In genomic region chr12:17253069-17253468, GRCm38 (mm10) we compare ENCODE assay signal across 8 mouse cellular contexts. TPM values are rescaled to one million over a fixed set of nuclear protein-coding genes. Genes with fewer than 3 reads are reported as not detected.
DNase-seq lines count a peak whose midpoint lies in the region; ATAC-seq and TF ChIP-seq lines count a peak whose summit lies in the region.

No protein-coding gene starts in this region.

- no peak overlapping the region; the same call in 1 of the 2 replicates for H3K9ac ChIP-seq in ES-E14 (ENCODE audit: insufficient read depth, low read depth, low read length, poor library complexity, severe bottlenecking)
- H3K9ac ChIP-seq in heart, embryonic 15.5 days: no peak overlapping the region
- H3K9ac ChIP-seq in liver, postnatal 0 days (replicated peaks): no peak overlapping the region
- no peak overlapping the region for H3K9ac ChIP-seq in neural tube, embryonic 15.5 days (replicated peaks)

- H3K36me3 ChIP-seq in ES-E14 (ENCODE audit: control insufficient read depth, insufficient read depth, low read length, poor library complexity, severe bottlenecking): no peaks in the 10 kb centered on the region
- no peaks in the 10 kb centered on the region for H3K36me3 ChIP-seq in heart, embryonic 15.5 days
- no peaks in the 10 kb centered on the region for H3K36me3 ChIP-seq in liver, postnatal 0 days (replicated peaks; ENCODE audit: insufficient read depth, low read length)
- no peaks in the 10 kb centered on the region for H3K36me3 ChIP-seq in neural tube, embryonic 15.5 days

- no peak overlapping the region for H3K27ac ChIP-seq in ES-E14 (ENCODE audit: insufficient read depth, low read depth, low read length, poor library complexity, severe bottlenecking)
- no peak overlapping the region for H3K27ac ChIP-seq in heart, embryonic 15.5 days
- no peak overlapping the region for H3K27ac ChIP-seq in liver, postnatal 0 days (ENCODE audit: low read depth)
- no peak overlapping the region for H3K27ac ChIP-seq in neural tube, embryonic 15.5 days (replicated peaks)

- in situ Hi-C loops in ES-E14 (cut with MboI; ENCODE audit: low sequenced_read_pairs in 2 of 2, unreplicated experiment in 2 of 2): no loop called here

- peak overlapping the region in 1 of 2 experiments; percentile 32; a peak in 2 of 4 replicates for H3K4me3 ChIP-seq in ES-E14 (ENCODE audit: insufficient read depth in 1 of 2, low read depth in 1 of 2, low read length in 2 of 2, poor library complexity in 1 of 2, severe bottlenecking in 1 of 2)
- 0 out of 2 replicates have a peak overlapping the region, but pooled peaks have one; percentile 19 for H3K4me3 ChIP-seq in heart, embryonic 15.5 days
- no peak overlapping the region for H3K4me3 ChIP-seq in liver, postnatal 0 days (ENCODE audit: low read depth, low read length)
- peak overlapping the region; percentile 26 for H3K4me3 ChIP-seq in neural tube, embryonic 15.5 days (replicated peaks)

- peak overlapping the region; percentile 49 for H3K4me2 ChIP-seq in heart, embryonic 15.5 days
- no peak overlapping the region for H3K4me2 ChIP-seq in liver, postnatal 0 days (ENCODE audit: low read depth, low read length)
- peak overlapping the region; percentile 56 for H3K4me2 ChIP-seq in neural tube, embryonic 15.5 days

- no peak for TF ChIP-seq POLR2A in brain, embryonic 14.5 days (IDR thresholded peaks at IDR 0.05; ENCODE audit: borderline replicate concordance, extremely low read depth, insufficient read depth, insufficient read length, poor library complexity, severe bottlenecking)

- peak; percentile 92 for TF ChIP-seq CTCF in brain, embryonic 14.5 days (IDR thresholded peaks at IDR 0.05; ENCODE audit: borderline replicate concordance, extremely low read depth, insufficient read depth, insufficient read length)
- peak; percentile 70 for TF ChIP-seq CTCF in liver, postnatal 0 days (IDR thresholded peaks at IDR 0.05; ENCODE audit: low read depth)

- peak; percentile 46 for ATAC-seq in erythroblast, adult 5-6 weeks (replicated peaks; ENCODE audit: low FRiP score, poor library complexity, severe bottlenecking)
- ATAC-seq in heart, embryonic 15.5 days (replicated peaks; ENCODE audit: insufficient number of reproducible peaks, insufficient read depth, low FRiP score, low read depth): no peak
- ATAC-seq in liver, postnatal 0 days: no peak
- ATAC-seq in neural tube, embryonic 15.5 days (ENCODE audit: low FRiP score): peak; percentile 76

- no peaks in the 10 kb centered on the region for H3K9me3 ChIP-seq in ES-E14 (ENCODE audit: control insufficient read depth, insufficient read depth, low read depth, low read length)
- H3K9me3 ChIP-seq in heart, embryonic 15.5 days (replicated peaks): no peaks in the 10 kb centered on the region
- no peaks in the 10 kb centered on the region for H3K9me3 ChIP-seq in liver, postnatal 0 days (ENCODE audit: low read length)
- H3K9me3 ChIP-seq in neural tube, embryonic 15.5 days (replicated peaks): no peaks in the 10 kb centered on the region

- H3K27me3 ChIP-seq in heart, embryonic 15.5 days: peaks cover 3% of the 10 kb centered on the region; the same call in 1 of the 2 replicates
- no peaks in the 10 kb centered on the region for H3K27me3 ChIP-seq in liver, postnatal 0 days (ENCODE audit: insufficient read depth, low read length)
- peaks cover 8% of the 10 kb centered on the region; the same call in 1 of the 2 replicates for H3K27me3 ChIP-seq in neural tube, embryonic 15.5 days (replicated peaks)

- TF ChIP-seq EP300 in liver, postnatal 0 days (IDR thresholded peaks at IDR 0.05; ENCODE audit: low read depth): no peak

- WGBS in heart, embryonic 15.5 days: 7% methylated on average over 9 of the region's 9 CpGs
- WGBS in liver, postnatal 0 days (ENCODE audit: insufficient replicate concordance): 10% methylated on average over 9 of the region's 9 CpGs
- 9% methylated on average over 9 of the region's 9 CpGs for WGBS in neural tube, embryonic 15.5 days

- peaks cover 0 to 6% of the 10 kb centered on the region in 2 experiments; a peak in 1 of 4 replicates for H3K4me1 ChIP-seq in ES-E14 (ENCODE audit: control insufficient read depth in 2 of 2, insufficient read depth in 2 of 2, low read length in 2 of 2, poor library complexity in 1 of 2)
- peaks cover 12% of the 10 kb centered on the region for H3K4me1 ChIP-seq in heart, embryonic 15.5 days (replicated peaks)
- H3K4me1 ChIP-seq in liver, postnatal 0 days (ENCODE audit: insufficient read depth): no peaks in the 10 kb centered on the region
- H3K4me1 ChIP-seq in neural tube, embryonic 15.5 days: peaks cover 11% of the 10 kb centered on the region

- peak; percentile 85 for DNase-seq in ES-E14 (ENCODE audit: low read depth, low spot score)
- peak; percentile 84 for DNase-seq in brain, embryonic 14.5 days (ENCODE audit: low read depth)
- DNase-seq in kidney, postnatal 10 days: peak; percentile 73
- peak; percentile 64 for DNase-seq in liver, postnatal 0 days
- peak; percentile 20 to 72 for DNase-seq in thymus, postnatal 10 days (ENCODE audit: low spot score in 2 of 2)

TF ChIP-seq in ES-E14, 5 proteins besides CTCF, POLR2A, EP300 and RAD21:
- TF ChIP-seq CHD2 (IDR thresholded peaks at IDR 0.05; ENCODE audit: low read depth, low read length) (no peak), MAFK (IDR thresholded peaks at IDR 0.05; ENCODE audit: insufficient read depth, low read depth, low read length) (no peak), ZC3H11A (IDR thresholded peaks at IDR 0.05; ENCODE audit: borderline replicate concordance, low read depth, low read length) (no peak)

RNA-seq across cellular contexts. Expression of gene Pdia6, which starts 13.3 kb away (rescaled TPM):
- 632 and 901 TPM in 2 replicates for total RNA-seq in ES-E14 (2012; rRNA removed)
- 178 and 194 TPM in 2 replicates for polyA plus RNA-seq in brain, embryonic 14.5 days (2012; rRNA removed)
- total RNA-seq in erythroblast, adult 5-6 weeks (2015; ENCODE audit: low replicate concordance): 64.0 and 64.9 TPM in 2 replicates
- 57.6 and 63.9 TPM in 2 replicates for total RNA-seq in erythroblast, adult 5-6 weeks (2017; ENCODE audit: low replicate concordance)
- 313 and 351 TPM in 2 replicates for polyA plus RNA-seq in heart, embryonic 15.5 days (2015; fragmentation: Nextera tagmentation; extraction: Ambion mirVana)
- 133 and 141 TPM in 2 replicates for polyA plus RNA-seq in liver, postnatal 0 days (2015; fragmentation: Nextera tagmentation; extraction: Ambion mirVana)
- polyA plus RNA-seq in neural tube, embryonic 15.5 days (2015; fragmentation: Nextera tagmentation; extraction: Ambion mirVana): 280 and 319 TPM in 2 replicates

Comparison
In these comparisons a context has a peak if more than half of its experiments do, and no peak if none do; other contexts are left out.
1. ATAC-seq: peak in erythroblast, adult 5-6 weeks (single experiment) and neural tube, embryonic 15.5 days (single experiment); none in heart, embryonic 15.5 days (single experiment) and liver, postnatal 0 days (single experiment).
2. Peak in every context shown above with its lines, with median percentiles within 50 percentile points of each other: DNase-seq.